Mouse (Mus musculus): Measurements from ENCODE around the gene Defb25. TPM values are rescaled to one million over a fixed set of nuclear protein-coding genes. Genes with fewer than 3 reads are reported as not detected.
A peak's percentile ranks its signal among the peaks of the same experiment; 100 is the strongest.
"Not testable (repeated sequence)": the region's sequence is repeated elsewhere in the genome, so short reads cannot be mapped to it uniquely, and the experiment has no call there.

The Defb25 gene
- polyA plus RNA-seq, 2 experiments = 0.68 to 3.2 TPM

- ATAC-seq (ENCODE audit: low FRiP score, low read depth) (peak; percentile 80), DNase-seq (ENCODE audit: low spot score) (peak; percentile 93)
- WGBS = under 1% methylated on average over 20 of the region's 35 CpGs
- Histone ChIP-seq H3K27me3 (ENCODE audit: control insufficient read depth, insufficient read depth, low read length) (no peaks in the 10 kb centered on the region), H3K4me3 (replicated peaks; ENCODE audit: low read length) (peak within 1 kb of the TSS; percentile 95), H3K4me1 (ENCODE audit: control insufficient read depth, insufficient read depth, low read length) (peaks cover 27% of the 10 kb centered on the region), H3K9me3 (ENCODE audit: control insufficient read depth, low read length) (no peaks in the 10 kb centered on the region), H3K4me2 (replicated peaks; ENCODE audit: low read depth, low read length, severe bottlenecking) (peak within 1 kb of the TSS; percentile 67), H3K9ac (ENCODE audit: low read depth, low read length, severe bottlenecking) (peak within 1 kb of the TSS; percentile 98), H3K36me3 (ENCODE audit: control insufficient read depth, insufficient read depth, low read length) (peaks cover 19% of the 10 kb centered on the region), H3K27ac (replicated peaks; ENCODE audit: low read depth, low read length) (peak within 1 kb of the TSS; percentile 98)
- TF ChIP-seq POLR2A (IDR thresholded peaks at IDR 0.05; ENCODE audit: borderline replicate concordance, extremely low read depth, insufficient read depth, insufficient read length) = peak; percentile 89; the same call in 1 of the 2 replicates
Observed at GRCm38 (mm10) chr2:152669256-152669638, 46.4 kb upstream of the Defb25 start, which contains the start of gene H13. Gene H13 (plus strand): TSS chr2:152669461.

GRCm38 (mm10) chr2:152666191-152666590 lies 43.3 kb upstream of the Defb25 start:
- not testable (repeated sequence) for ATAC-seq (ENCODE audit: low FRiP score, low read depth); H3K9ac ChIP-seq (ENCODE audit: low read depth, low read length, severe bottlenecking); H3K4me2 ChIP-seq (replicated peaks; ENCODE audit: low read depth, low read length, severe bottlenecking); H3K27ac ChIP-seq (replicated peaks; ENCODE audit: low read depth, low read length); H3K36me3 ChIP-seq (ENCODE audit: control insufficient read depth, insufficient read depth, low read length); H3K4me1 ChIP-seq (ENCODE audit: control insufficient read depth, insufficient read depth, low read length); H3K27me3 ChIP-seq (ENCODE audit: control insufficient read depth, insufficient read depth, low read length); DNase-seq (ENCODE audit: low spot score); H3K9me3 ChIP-seq (ENCODE audit: control insufficient read depth, low read length); H3K4me3 ChIP-seq (replicated peaks; ENCODE audit: low read length)
- WGBS = 51% methylated on average over 3 of the region's 3 CpGs

GRCm38 (mm10) chr2:152661163-152661562 lies 38.3 kb upstream of the Defb25 start:
- Histone ChIP-seq H3K27ac (replicated peaks; ENCODE audit: low read depth, low read length) (no peak overlapping the region), H3K4me3 (replicated peaks; ENCODE audit: low read length) (no peak overlapping the region), H3K4me2 (replicated peaks; ENCODE audit: low read depth, low read length, severe bottlenecking) (no peak overlapping the region), H3K36me3 (ENCODE audit: control insufficient read depth, insufficient read depth, low read length) (no peaks in the 10 kb centered on the region), H3K9me3 (ENCODE audit: control insufficient read depth, low read length) (no peaks in the 10 kb centered on the region), H3K27me3 (ENCODE audit: control insufficient read depth, insufficient read depth, low read length) (no peaks in the 10 kb centered on the region), H3K4me1 (ENCODE audit: control insufficient read depth, insufficient read depth, low read length) (no peaks in the 10 kb centered on the region), H3K9ac (ENCODE audit: low read depth, low read length, severe bottlenecking) (no peak overlapping the region)
- TF ChIP-seq POLR2A (IDR thresholded peaks at IDR 0.05; ENCODE audit: borderline replicate concordance, extremely low read depth, insufficient read depth, insufficient read length) = no peak
- DNase-seq (ENCODE audit: low spot score) = no peak
- 79% methylated on average over 6 of the region's 6 CpGs for WGBS
- no peak for ATAC-seq (ENCODE audit: low FRiP score, low read depth)

GRCm38 (mm10) chr2:152657398-152657797 lies 34.5 kb upstream of the Defb25 start:
- DNase-seq (ENCODE audit: low spot score) = no peak
- H3K4me2 ChIP-seq (replicated peaks; ENCODE audit: low read depth, low read length, severe bottlenecking) = no peak overlapping the region
- WGBS = 55% methylated on average over 10 of the region's 10 CpGs
- H3K36me3 ChIP-seq (ENCODE audit: control insufficient read depth, insufficient read depth, low read length) = no peaks in the 10 kb centered on the region
- no peaks in the 10 kb centered on the region for H3K4me1 ChIP-seq (ENCODE audit: control insufficient read depth, insufficient read depth, low read length)
- H3K9me3 ChIP-seq (ENCODE audit: control insufficient read depth, low read length) = no peaks in the 10 kb centered on the region
- H3K4me3 ChIP-seq (replicated peaks; ENCODE audit: low read length) = no peak overlapping the region
- ATAC-seq (ENCODE audit: low FRiP score, low read depth) = no peak
- no peak overlapping the region for H3K9ac ChIP-seq (ENCODE audit: low read depth, low read length, severe bottlenecking)
- H3K27ac ChIP-seq (replicated peaks; ENCODE audit: low read depth, low read length) = no peak overlapping the region
- TF ChIP-seq POLR2A (IDR thresholded peaks at IDR 0.05; ENCODE audit: borderline replicate concordance, extremely low read depth, insufficient read depth, insufficient read length) = no peak
- no peaks in the 10 kb centered on the region for H3K27me3 ChIP-seq (ENCODE audit: control insufficient read depth, insufficient read depth, low read length)

- H3K9me3 ChIP-seq (ENCODE audit: control insufficient read depth, low read length) = no peaks in the 10 kb centered on the region
- no peaks in the 10 kb centered on the region for H3K27me3 ChIP-seq (ENCODE audit: control insufficient read depth, insufficient read depth, low read length)
- WGBS = 50% methylated on average over 14 of the region's 14 CpGs
- H3K27ac ChIP-seq (replicated peaks; ENCODE audit: low read depth, low read length) = no peak overlapping the region
- DNase-seq (ENCODE audit: low spot score) = no peak
- no peaks in the 10 kb centered on the region for H3K36me3 ChIP-seq (ENCODE audit: control insufficient read depth, insufficient read depth, low read length)
- no peak overlapping the region for H3K4me2 ChIP-seq (replicated peaks; ENCODE audit: low read depth, low read length, severe bottlenecking)
- H3K4me3 ChIP-seq (replicated peaks; ENCODE audit: low read length) = no peak overlapping the region
- no peak overlapping the region for H3K9ac ChIP-seq (ENCODE audit: low read depth, low read length, severe bottlenecking)
- no peak for ATAC-seq (ENCODE audit: low FRiP score, low read depth)
- no peak for TF ChIP-seq POLR2A (IDR thresholded peaks at IDR 0.05; ENCODE audit: borderline replicate concordance, extremely low read depth, insufficient read depth, insufficient read length)
- no peaks in the 10 kb centered on the region for H3K4me1 ChIP-seq (ENCODE audit: control insufficient read depth, insufficient read depth, low read length)
Observed at GRCm38 (mm10) chr2:152653874-152654715, 31.2 kb upstream of the Defb25 start.
